Mouse (Mus musculus) liver, embryonic 12.5 days (tissue): Measurements from ENCODE around the gene Dnajb11. TPM values are rescaled to one million over a fixed set of nuclear protein-coding genes. Genes with fewer than 3 reads are reported as not detected.

Experiments
- ATAC-seq: fragments of 200-750 bp; cut with Nextera tagmentation; 2 replicates; pipeline ENCODE4 v1.8.0; 2017; ENCODE audit warnings: moderate number of reproducible peaks, mild to moderate bottlenecking, moderate library complexity
- H3K27ac ChIP-seq: fragments of 300-500 bp; sonication (generic); 2 replicates; pipeline ENCODE4 v1.5.1; 2016; ENCODE audit warnings: mild to moderate bottlenecking
- H3K27me3 ChIP-seq: fragments of 300-500 bp; sonication (generic); replicated peaks from 2 replicates; pipeline ENCODE4 v1.6.1; 2016; ENCODE audit warnings: mild to moderate bottlenecking, moderate library complexity
- H3K36me3 ChIP-seq: fragments of 300-500 bp; sonication (generic); 2 replicates; pipeline ENCODE4 v1.6.1; 2016; ENCODE audit warnings: mild to moderate bottlenecking, moderate library complexity
- H3K4me1 ChIP-seq: fragments of 300-500 bp; sonication (generic); 2 replicates; pipeline ENCODE4 v1.6.1; 2016
- H3K4me2 ChIP-seq: fragments of 300-500 bp; sonication (generic); 2 replicates; pipeline ENCODE4 v1.6.1; 2016; ENCODE audit warnings: mild to moderate bottlenecking, moderate library complexity
- H3K4me3 ChIP-seq: fragments of 300-500 bp; sonication (generic); 2 replicates; pipeline ENCODE4 v1.5.1; 2016; ENCODE audit warnings: mild to moderate bottlenecking, moderate library complexity
- H3K9ac ChIP-seq: fragments of 300-500 bp; sonication (generic); 2 replicates; pipeline ENCODE4 v1.6.1; 2016; ENCODE audit warnings: mild to moderate bottlenecking, moderate library complexity
- H3K9me3 ChIP-seq: fragments of 300-500 bp; sonication (generic); replicated peaks from 2 replicates; pipeline ENCODE4 v1.6.1; 2016; ENCODE audit warnings: mild to moderate bottlenecking, moderate library complexity
- WGBS: fragments of 180-500 bp; shearing (Covaris S2); methylation state at CpG from one replicate; pipeline ENCODE4 v1.1.7; 2016; ENCODE audit not compliant: insufficient replicate concordance; 5-methylcytosine and 5-hydroxymethylcytosine counted together
- polyA plus RNA-seq: library from polyadenylated mRNA; unstranded; fragments of >200 nt; fragmentation: Nextera tagmentation; extraction: Ambion mirVana; gene quantifications from 2 replicates; pipeline ENCODE4 v1.2.1, GENCODE M21; 2016

Gene Dnajb11
- polyA plus RNA-seq, 1 experiment from 2014 or later = 97.9 TPM

GRCm38 (mm10) chr16:22885356-22885755, 27.7 kb downstream of the Dnajb11 start:
- H3K9me3 ChIP-seq = no peaks in the 10 kb centered on the region
- H3K4me2 ChIP-seq = no peak overlapping the region
- 18% methylated on average over 4 of the region's 4 CpGs for WGBS
- H3K4me3 ChIP-seq = no peak overlapping the region
- no peak overlapping the region for H3K9ac ChIP-seq
- H3K27me3 ChIP-seq = peaks cover 9% of the 10 kb centered on the region; the same call in 1 of the 2 replicates
- H3K36me3 ChIP-seq = no peaks in the 10 kb centered on the region
- peaks cover 27% of the 10 kb centered on the region for H3K4me1 ChIP-seq
- H3K27ac ChIP-seq = no peak overlapping the region
- ATAC-seq = no peak

- ATAC-seq = no peak
- WGBS = 46% methylated on average over 3 of the region's 3 CpGs
These were observed 29.1 kb downstream of the Dnajb11 start for GRCm38 (mm10) chr16:22886726-22887125.

GRCm38 (mm10) chr16:22888835-22889234, 31.2 kb downstream of the Dnajb11 start:
- Histone ChIP-seq H3K4me3 (no peak overlapping the region), H3K4me2 (no peak overlapping the region), H3K4me1 (peaks cover 11% of the 10 kb centered on the region; the same call in 1 of the 2 replicates), H3K9ac (no peak overlapping the region), H3K9me3 (no peaks in the 10 kb centered on the region), H3K36me3 (no peaks in the 10 kb centered on the region), H3K27me3 (peaks cover 9% of the 10 kb centered on the region; the same call in 1 of the 2 replicates), H3K27ac (no peak overlapping the region)
- ATAC-seq = no peak
- 55% methylated on average over 4 of the region's 4 CpGs for WGBS

More at GRCm38 (mm10) chr16:22886726-22887125, 29.1 kb downstream of the Dnajb11 start:
- Histone ChIP-seq H3K9me3 (no peaks in the 10 kb centered on the region), H3K4me3 (no peak overlapping the region), H3K4me1 (peaks cover 24% of the 10 kb centered on the region), H3K27me3 (peaks cover 9% of the 10 kb centered on the region; the same call in 1 of the 2 replicates), H3K4me2 (no peak overlapping the region), H3K36me3 (no peaks in the 10 kb centered on the region), H3K27ac (no peak overlapping the region), H3K9ac (no peak overlapping the region)

- Histone ChIP-seq H3K9me3 (no peaks in the 10 kb centered on the region), H3K4me2 (no peak overlapping the region), H3K9ac (no peak overlapping the region), H3K36me3 (no peaks in the 10 kb centered on the region), H3K27me3 (peaks cover 9% of the 10 kb centered on the region; the same call in 1 of the 2 replicates), H3K27ac (no peak overlapping the region), H3K4me3 (no peak overlapping the region), H3K4me1 (peaks cover 11% of the 10 kb centered on the region; the same call in 1 of the 2 replicates)
- 44% methylated on average over 8 of the region's 8 CpGs for WGBS
- no peak for ATAC-seq
These were observed 32.1 kb downstream of the Dnajb11 start for GRCm38 (mm10) chr16:22889716-22890115.

GRCm38 (mm10) chr16:22890683-22891510, 33.3 kb downstream of the Dnajb11 start, which contains the start of gene Ahsg:
Gene Ahsg, plus strand, starts transcription at chr16:22891277.
- Histone ChIP-seq H3K9me3 (no peaks in the 10 kb centered on the region), H3K9ac (peak within 1 kb of the TSS; percentile 32), H3K4me2 (peak within 1 kb of the TSS; percentile 28), H3K4me3 (peak within 1 kb of the TSS; percentile 31), H3K27me3 (peaks cover 9% of the 10 kb centered on the region; the same call in 1 of the 2 replicates), H3K36me3 (no peaks in the 10 kb centered on the region), H3K27ac (peak within 1 kb of the TSS; percentile 59), H3K4me1 (peaks cover 8% of the 10 kb centered on the region; the same call in 1 of the 2 replicates)
- 44% methylated on average over 11 of the region's 11 CpGs for WGBS
- peak; percentile 19; the same call in 1 of the 2 replicates for ATAC-seq

- 73% methylated on average over 8 of the region's 8 CpGs for WGBS
These were observed 34.1 kb downstream of the Dnajb11 start for GRCm38 (mm10) chr16:22891733-22892154.

GRCm38 (mm10) chr16:22894095-22894494, 36.5 kb downstream of the Dnajb11 start:
- 68% methylated on average over 7 of the region's 8 CpGs for WGBS
- H3K4me2 ChIP-seq = peak overlapping the region; percentile 43; the same call in 1 of the 2 replicates
- no peak; the same call in 1 of the 2 replicates for ATAC-seq
- H3K36me3 ChIP-seq = no peaks in the 10 kb centered on the region
- H3K4me3 ChIP-seq = no peak overlapping the region
- no peak overlapping the region for H3K9ac ChIP-seq
- H3K9me3 ChIP-seq = no peaks in the 10 kb centered on the region
- no peak overlapping the region for H3K27ac ChIP-seq
- H3K4me1 ChIP-seq = peaks cover 8% of the 10 kb centered on the region; the same call in 1 of the 2 replicates
- peaks cover 5% of the 10 kb centered on the region; the same call in 1 of the 2 replicates for H3K27me3 ChIP-seq

More at GRCm38 (mm10) chr16:22891733-22892154, 34.1 kb downstream of the Dnajb11 start:
- Histone ChIP-seq H3K9me3 (no peaks in the 10 kb centered on the region), H3K4me3 (peak overlapping the region; percentile 31; the same call in 1 of the 2 replicates), H3K9ac (peak overlapping the region; percentile 32), H3K36me3 (no peaks in the 10 kb centered on the region), H3K27me3 (peaks cover 9% of the 10 kb centered on the region; the same call in 1 of the 2 replicates), H3K4me1 (peaks cover 8% of the 10 kb centered on the region; the same call in 1 of the 2 replicates), H3K4me2 (peak overlapping the region; percentile 28), H3K27ac (peak overlapping the region; percentile 59)
- peak; percentile 60 for ATAC-seq

- H3K4me1 ChIP-seq = no peaks in the 10 kb centered on the region
- H3K9me3 ChIP-seq = no peaks in the 10 kb centered on the region
- no peak overlapping the region for H3K9ac ChIP-seq
- H3K4me3 ChIP-seq = no peak overlapping the region
- ATAC-seq = no peak
- no peaks in the 10 kb centered on the region for H3K36me3 ChIP-seq
- H3K27me3 ChIP-seq = no peaks in the 10 kb centered on the region
- no peak overlapping the region for H3K4me2 ChIP-seq
- 41% methylated on average over 2 of the region's 2 CpGs for WGBS
- H3K27ac ChIP-seq = no peak overlapping the region
These were observed 39.0 kb downstream of the Dnajb11 start for GRCm38 (mm10) chr16:22896618-22897017.

GRCm38 (mm10) chr16:22899346-22899745, 41.7 kb downstream of the Dnajb11 start:
- 42% methylated on average over 5 of the region's 5 CpGs for WGBS
- Histone ChIP-seq H3K36me3 (no peaks in the 10 kb centered on the region), H3K27ac (no peak overlapping the region), H3K9ac (no peak overlapping the region), H3K9me3 (no peaks in the 10 kb centered on the region), H3K4me1 (no peaks in the 10 kb centered on the region), H3K4me2 (no peak overlapping the region), H3K4me3 (no peak overlapping the region), H3K27me3 (no peaks in the 10 kb centered on the region)
- ATAC-seq = no peak

- Histone ChIP-seq H3K36me3 (no peaks in the 10 kb centered on the region), H3K27me3 (no peaks in the 10 kb centered on the region), H3K4me1 (no peaks in the 10 kb centered on the region), H3K9ac (no peak overlapping the region), H3K27ac (no peak overlapping the region), H3K4me3 (no peak overlapping the region), H3K9me3 (no peaks in the 10 kb centered on the region), H3K4me2 (no peak overlapping the region)
- ATAC-seq = no peak
- WGBS = 64% methylated on average over 10 of the region's 10 CpGs
These were observed 42.4 kb downstream of the Dnajb11 start for GRCm38 (mm10) chr16:22899866-22900570.

- Histone ChIP-seq H3K9ac (no peak overlapping the region), H3K4me2 (no peak overlapping the region), H3K36me3 (no peaks in the 10 kb centered on the region), H3K27me3 (no peaks in the 10 kb centered on the region), H3K4me3 (no peak overlapping the region), H3K9me3 (no peaks in the 10 kb centered on the region), H3K4me1 (no peaks in the 10 kb centered on the region), H3K27ac (no peak overlapping the region)
- ATAC-seq = no peak
- WGBS = 53% methylated on average over 3 of the region's 3 CpGs
These were observed 43.7 kb downstream of the Dnajb11 start for GRCm38 (mm10) chr16:22901326-22901725.
